Mouse (Mus musculus): ENCODE measurements around the gene Tubb2b.

Gene Tubb2b

GRCm38 (mm10) chr13:34136605-34137004 lies 6.3 kb upstream of the Tubb2b start:
- no peak for DNase-seq (ENCODE audit: low spot score in 2 of 2)

DNA sequence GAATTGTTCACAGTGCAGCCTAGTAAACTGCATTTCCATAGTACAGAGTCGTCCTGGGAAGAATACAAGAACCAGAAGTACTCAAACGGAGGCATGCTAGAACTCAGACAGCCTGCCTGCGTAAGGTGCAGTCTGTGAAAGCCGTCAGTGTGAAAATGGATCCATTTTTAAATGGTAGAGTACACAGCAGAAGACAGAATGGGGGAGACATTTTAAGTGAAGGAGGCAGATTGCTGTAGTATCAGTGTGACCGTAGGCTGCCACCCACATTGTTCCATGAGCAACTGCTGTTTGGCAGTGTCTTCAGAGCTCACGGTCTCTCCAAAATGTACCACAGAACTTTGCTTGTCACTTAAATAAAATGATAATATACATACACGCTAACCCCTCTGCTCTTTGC lies 4.0 kb upstream of the Tubb2b start:
- no peak for DNase-seq (ENCODE audit: low spot score in 2 of 2)

- no peak for DNase-seq (ENCODE audit: low spot score in 2 of 2)
Measured at GRCm38 (mm10) chr13:34133326-34134071, 3.2 kb upstream of the Tubb2b start.

DNA sequence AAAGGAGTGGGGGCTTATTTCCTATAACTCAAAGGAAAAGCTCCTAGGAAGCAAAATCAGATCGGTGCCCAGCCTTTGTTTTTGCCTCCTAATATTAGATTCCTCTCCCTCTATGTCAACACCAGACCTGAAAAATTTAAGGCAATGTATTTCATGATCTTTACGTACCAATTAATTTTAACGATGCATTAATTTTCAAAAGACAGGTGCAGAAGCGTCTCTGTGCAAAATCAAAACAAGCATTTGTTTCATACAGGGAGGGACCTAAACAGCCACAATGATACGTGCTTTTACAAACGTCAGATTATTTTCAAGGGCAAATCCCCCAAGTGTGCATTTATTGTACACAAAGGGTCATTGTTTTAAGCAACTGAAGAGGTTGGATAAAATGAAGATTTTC lies 2.6 kb upstream of the Tubb2b start:
- no peak for DNase-seq (ENCODE audit: low spot score in 2 of 2)

DNA sequence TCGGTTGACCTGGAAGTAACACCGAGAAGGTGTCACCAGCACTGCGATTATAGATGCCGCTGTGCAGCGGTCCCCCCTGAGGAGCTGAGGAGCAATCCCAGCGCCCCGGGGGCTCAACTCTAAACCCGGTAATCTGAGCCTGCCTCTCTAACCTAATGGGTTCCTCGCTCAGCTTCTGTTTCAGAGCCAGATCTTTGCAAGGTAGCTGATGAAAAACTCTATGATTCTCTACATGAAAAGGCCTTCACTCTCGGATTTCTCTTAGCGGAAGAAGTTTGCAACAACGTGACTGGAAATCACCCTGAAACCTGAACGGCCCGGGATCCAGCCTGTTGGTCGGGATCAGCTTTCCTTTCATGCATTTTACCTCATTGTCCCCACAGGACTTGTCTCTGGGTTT lies 2.0 kb upstream of the Tubb2b start:
- DNase-seq (ENCODE audit: low spot score in 2 of 2) = no peak

DNA sequence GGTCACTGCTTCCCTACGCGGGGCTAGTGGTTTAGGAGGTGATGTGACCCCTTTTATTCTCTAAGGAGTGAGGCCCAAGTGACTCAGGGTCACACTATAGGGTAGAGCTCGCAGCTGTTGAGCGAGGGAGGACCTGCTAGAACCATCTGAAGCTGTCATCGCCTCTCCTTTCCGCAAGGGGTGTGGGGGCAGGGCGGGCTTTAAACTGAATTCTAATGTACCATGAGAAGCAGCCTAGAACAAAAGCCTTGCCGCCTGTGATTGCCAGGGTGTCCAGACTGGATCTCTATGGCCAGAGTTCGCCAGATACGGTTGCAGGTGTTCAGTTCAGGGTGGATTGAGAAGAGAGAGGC lies 1.4 kb upstream of the Tubb2b start:
- DNase-seq (ENCODE audit: low spot score in 2 of 2) = peak; percentile 51 to 59

GRCm38 (mm10) chr13:34131011-34131707 lies 893 bp upstream of the Tubb2b start:
- DNase-seq (ENCODE audit: low spot score in 2 of 2) = peak; percentile 43 to 44

DNA sequence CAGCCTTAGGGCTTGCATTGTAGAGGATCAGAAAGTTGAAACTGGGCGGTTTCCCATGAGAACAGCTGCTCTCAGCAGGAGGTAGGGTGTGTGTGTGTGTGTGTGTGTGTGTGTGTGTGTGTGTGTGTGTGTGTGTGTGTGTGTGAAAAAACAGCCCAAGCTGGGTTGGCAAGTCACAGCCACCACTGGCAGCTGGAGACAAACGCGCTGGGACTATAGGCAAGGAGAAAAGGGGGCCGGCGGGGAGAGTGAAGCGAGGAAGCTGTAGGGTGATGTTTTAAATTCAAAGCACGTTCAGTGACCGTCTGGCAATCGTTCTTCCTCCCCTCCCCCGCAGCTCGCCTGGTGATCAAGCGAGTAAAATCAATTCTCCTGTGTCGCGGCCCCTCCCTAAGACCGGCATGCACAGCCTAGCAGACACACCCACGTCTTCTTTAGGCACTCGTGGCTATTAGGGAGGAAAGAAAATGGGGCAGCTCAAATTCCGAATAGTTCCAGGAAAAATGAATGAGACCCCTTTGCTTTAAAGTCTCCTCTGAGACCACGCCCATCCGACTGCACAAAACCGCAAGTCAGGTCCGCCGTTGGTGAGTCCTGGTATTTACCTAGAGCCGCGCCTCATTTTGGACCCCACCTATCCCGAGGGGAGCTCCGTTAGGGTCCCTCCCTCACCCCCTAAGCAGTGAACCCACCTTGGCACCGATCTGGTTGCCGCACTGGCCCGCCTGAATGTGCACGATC lies 611 bp downstream of the Tubb2b start:
- DNase-seq (ENCODE audit: low spot score in 2 of 2) = peak; percentile 56 to 57

DNA sequence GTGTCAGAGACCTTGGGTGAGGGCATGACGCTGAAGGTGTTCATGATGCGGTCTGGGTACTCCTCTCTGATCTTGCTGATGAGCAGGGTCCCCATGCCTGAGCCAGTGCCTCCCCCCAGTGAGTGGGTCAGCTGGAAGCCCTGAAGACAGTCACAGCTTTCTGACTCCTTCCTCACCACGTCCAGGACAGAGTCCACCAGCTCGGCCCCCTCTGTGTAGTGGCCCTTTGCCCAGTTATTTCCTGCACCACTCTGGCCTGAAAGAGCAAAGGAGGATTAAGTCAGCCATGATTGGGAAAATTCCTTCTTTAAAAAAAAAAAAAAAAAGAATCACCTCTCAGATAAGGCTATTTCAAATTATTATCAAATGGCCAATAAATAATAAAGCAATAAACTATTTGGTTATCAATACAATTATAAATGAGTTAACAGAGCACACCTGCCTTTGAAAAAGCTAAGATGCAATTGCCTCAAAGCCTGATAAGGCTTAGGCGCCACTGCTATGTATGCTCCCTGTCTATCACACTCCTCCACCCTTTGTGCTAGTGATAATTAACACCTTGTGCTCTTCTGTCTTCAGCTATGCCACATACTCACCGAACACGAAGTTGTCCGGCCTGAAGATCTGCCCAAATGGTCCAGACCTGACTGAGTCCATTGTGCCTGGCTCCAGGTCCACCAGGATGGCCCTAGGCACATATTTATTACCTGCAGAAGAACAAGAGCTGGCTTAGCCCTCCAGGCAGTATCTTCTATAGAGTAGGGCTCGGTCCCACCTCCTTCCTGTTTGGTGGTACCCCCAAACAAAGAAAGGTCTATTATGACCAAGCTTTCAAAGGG lies 1.8 kb downstream of the Tubb2b start:
- DNase-seq (ENCODE audit: low spot score in 2 of 2) = no peak

GRCm38 (mm10) chr13:34125711-34126110 lies 4.6 kb downstream of the Tubb2b start:
- DNase-seq (ENCODE audit: low spot score in 2 of 2) = no peak

- DNase-seq (ENCODE audit: low spot score in 2 of 2) = no peak
Measured at GRCm38 (mm10) chr13:34120536-34120935, 9.7 kb downstream of the Tubb2b start.

DNA sequence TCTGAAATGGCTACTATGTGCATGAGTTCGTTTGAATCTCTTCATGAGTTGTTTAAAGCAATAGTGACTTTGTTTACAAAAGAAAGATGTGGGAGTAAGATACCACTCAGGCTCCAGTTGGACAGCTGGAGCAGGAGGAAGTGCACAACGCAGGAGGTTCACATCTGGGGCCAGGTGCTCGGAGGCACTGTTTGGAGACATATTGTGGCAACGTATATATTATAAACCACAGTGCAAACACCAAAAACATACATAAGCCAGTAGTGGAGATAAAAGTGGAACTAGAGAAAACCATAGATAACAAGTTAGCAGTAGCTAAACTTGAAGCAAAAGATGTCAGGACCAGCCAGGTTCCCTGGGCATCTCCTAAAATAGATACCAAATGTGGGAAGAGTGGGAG lies 10.9 kb downstream of the Tubb2b start:
- no peak for DNase-seq (ENCODE audit: low spot score in 2 of 2)

GRCm38 (mm10) chr13:34118816-34119215 lies 11.4 kb downstream of the Tubb2b start:
- DNase-seq (ENCODE audit: low spot score in 2 of 2) = peak; percentile 49 to 51

GRCm38 (mm10) chr13:34116508-34116907 lies 13.8 kb downstream of the Tubb2b start:
- no peak for DNase-seq (ENCODE audit: low spot score in 2 of 2)

DNA sequence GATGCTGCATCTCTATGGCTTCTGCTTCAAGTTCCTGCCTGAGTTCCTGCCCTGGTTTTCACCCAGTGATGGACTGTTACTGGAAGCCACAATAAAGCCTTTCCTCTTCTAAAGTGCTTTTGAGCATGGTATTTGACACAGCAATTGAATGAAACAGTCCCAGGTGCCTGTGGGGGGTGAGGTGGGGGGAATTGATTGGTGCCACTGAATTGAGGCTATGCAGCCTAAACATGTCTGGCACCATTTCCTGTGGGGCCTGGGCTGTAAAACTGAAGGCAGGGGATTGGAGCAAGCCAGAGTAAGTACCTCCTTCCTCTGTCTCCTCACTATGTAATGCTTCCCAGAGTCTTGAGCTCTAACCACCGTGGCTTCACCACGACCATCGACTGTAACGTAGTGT lies 15.6 kb downstream of the Tubb2b start:
- DNase-seq (ENCODE audit: low spot score in 2 of 2) = no peak

DNA sequence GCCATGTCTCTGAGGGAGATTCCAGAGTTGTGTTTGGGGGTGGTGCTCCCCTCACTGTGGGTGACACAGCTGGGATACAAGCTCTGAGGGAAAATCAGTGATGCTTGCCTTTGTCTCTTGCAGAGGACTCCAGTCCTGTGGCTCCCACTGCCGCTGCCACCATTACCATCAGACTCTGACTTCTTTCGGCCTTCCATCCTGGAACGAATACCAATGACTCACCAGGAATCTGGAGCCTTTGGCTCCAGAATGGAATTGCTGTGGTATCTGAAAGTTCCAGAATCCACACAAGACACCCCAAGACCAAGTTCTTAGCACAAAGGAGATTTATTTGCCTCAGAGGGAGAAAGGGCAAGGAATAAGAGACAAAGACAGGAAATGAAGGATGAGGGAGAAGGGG lies 17.2 kb downstream of the Tubb2b start:
- no peak for DNase-seq (ENCODE audit: low spot score in 2 of 2)

DNA sequence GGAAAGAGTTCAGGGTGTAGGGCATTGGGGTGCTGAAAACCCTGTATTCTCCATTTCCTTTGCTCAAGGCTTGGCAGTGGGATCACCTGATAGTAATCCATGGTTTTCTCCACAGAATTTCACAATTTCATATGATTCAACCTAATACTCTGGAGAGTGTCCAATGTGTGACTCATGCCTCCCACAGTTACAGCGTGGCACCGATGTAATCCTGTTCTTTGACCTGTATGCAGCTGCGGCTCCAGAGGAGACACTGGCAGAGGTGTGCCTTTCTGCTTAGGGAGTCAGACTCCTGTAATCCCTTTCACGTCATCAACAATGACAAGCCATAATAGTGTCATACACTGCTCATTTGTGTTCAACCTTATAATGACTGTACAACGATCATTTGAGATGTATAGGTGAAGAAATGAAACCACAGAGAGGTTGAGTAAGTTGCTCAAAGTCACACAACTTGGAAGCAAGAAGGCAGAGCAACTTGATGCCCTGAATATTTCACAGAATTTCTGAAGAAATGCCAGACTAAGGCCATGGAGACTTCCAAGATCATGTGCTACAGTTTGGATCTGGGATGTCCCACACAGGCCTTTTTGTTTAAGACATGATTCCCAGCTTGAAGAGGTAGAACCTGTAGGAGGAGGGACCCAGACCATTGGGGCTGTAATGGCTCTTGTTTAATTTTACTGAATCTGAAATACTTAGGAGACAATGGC lies 17.7 kb downstream of the Tubb2b start:
- no peak for DNase-seq (ENCODE audit: low spot score in 2 of 2)

- DNase-seq (ENCODE audit: low spot score in 2 of 2) = no peak
Measured at GRCm38 (mm10) chr13:34111878-34112277, 18.4 kb downstream of the Tubb2b start.

- no peak for DNase-seq (ENCODE audit: low spot score in 2 of 2)
Measured at GRCm38 (mm10) chr13:34111019-34111418, 19.2 kb downstream of the Tubb2b start.

DNA sequence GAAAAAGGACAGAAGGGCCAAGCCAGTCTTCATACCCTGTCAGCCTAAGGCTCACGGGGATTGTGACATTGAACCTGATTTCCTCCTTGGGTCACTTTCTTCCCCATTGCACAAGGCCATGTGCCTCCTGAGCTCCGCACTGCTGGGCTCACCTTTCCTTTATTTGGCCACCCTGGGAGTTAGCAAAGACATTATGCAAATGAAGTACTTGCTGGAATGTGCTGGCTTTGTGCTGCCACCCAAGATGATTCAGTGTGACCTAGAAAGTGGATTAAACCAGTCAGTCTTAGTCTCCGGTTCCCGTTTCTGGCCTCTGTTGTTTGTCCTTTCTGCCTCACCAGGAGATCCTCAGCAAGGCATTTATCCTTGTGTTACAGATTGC lies 20.6 kb downstream of the Tubb2b start:
- DNase-seq (ENCODE audit: low spot score in 2 of 2) = no peak

DNA sequence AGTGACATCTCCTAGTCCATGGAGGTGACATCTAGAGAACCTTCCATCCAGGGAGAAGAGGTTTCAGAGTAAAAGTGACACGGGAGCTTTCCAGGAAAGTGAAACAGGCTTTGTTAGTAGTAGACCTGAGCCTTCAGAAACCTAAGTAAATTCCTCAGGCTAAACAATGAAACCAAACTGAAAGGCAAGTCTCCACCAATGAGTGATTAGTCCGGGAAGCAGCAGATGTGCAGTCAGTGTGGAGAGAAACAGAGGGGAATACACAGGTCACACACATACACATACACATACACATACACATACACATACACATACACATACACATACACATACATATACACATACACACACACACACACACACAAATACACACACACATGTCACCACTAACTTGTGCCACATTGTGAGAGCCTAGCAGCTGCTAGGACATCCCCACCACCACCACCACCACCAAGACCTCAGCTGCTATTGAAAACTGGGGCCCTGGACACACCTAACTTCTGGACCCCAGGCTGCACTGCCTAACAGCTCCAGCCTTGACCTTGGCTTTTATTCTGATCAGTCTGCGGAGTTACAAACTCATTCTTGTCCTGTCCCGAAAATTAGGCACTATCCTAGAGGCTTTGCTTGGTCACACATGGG lies 21.1 kb downstream of the Tubb2b start:
- DNase-seq (ENCODE audit: low spot score in 2 of 2) = no peak
